21 mouse cellular contexts compared by ENCODE assay signal in the genomic region with DNA sequence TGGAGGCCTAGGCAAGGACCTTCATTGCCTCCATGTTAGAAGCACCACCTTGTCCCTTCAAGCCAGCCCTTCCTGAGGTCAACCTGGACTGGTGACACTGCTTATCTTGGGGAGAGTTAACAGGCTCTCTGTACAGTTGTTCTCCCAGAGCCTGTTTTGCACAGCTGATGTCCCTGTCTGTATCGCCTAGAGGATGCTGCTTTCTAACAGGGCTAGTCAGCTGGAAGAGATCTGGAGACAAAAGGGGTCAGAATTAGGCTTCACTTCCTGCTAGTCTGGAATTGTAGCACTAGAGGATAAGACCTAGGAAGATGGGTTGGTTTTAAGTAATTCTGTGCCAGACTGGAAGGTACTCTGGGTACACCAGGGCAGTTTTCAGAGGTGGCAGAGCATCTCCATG. TPM values are rescaled to one million over a fixed set of nuclear protein-coding genes. Genes with fewer than 3 reads are reported as not detected.
"Had no signal": no experiment of that assay in that cellular context is flagged by ENCODE, and none has a peak within 500 bp of the region (broad histone marks: within the 10 kb centered on the region; RNA-seq: fewer than 3 reads in every experiment).

No protein-coding gene starts in this region.

- H3K36me3 ChIP-seq: limb, embryonic 12.5 days; limb, embryonic 15.5 days; midbrain, embryonic 12.5 days; midbrain, embryonic 15.5 days; neural tube, embryonic 12.5 days; neural tube, embryonic 15.5 days had no signal

- H3K9me3 ChIP-seq: limb, embryonic 12.5 days; limb, embryonic 15.5 days; midbrain, embryonic 12.5 days; midbrain, embryonic 15.5 days; neural tube, embryonic 12.5 days; neural tube, embryonic 15.5 days had no signal

- ATAC-seq: liver, postnatal 0 days; lung, postnatal 0 days; midbrain, embryonic 15.5 days had no signal

- H3K4me2 ChIP-seq: limb, embryonic 12.5 days; limb, embryonic 15.5 days; liver, embryonic 11.5 days; lung, embryonic 14.5 days; midbrain, embryonic 12.5 days; midbrain, embryonic 15.5 days; neural tube, embryonic 12.5 days; neural tube, embryonic 15.5 days had no signal

- H3K27ac ChIP-seq: limb, embryonic 12.5 days; limb, embryonic 15.5 days; liver, embryonic 14.5 days; macrophage; midbrain, embryonic 12.5 days; midbrain, embryonic 15.5 days; neural tube, embryonic 12.5 days; neural tube, embryonic 15.5 days; stomach, postnatal 0 days had no signal

- DNase-seq: left cerebral cortex, postnatal 4 days; liver, postnatal 0 days; lung, embryonic 14.5 days; right cerebral cortex, adult 18-20 months; right cerebral cortex, postnatal 14 days; right cerebral cortex, postnatal 4 days; thymus, adult 2 months; thymus, postnatal 14 days; thymus, postnatal 4 days had no signal

- H3K27me3 ChIP-seq: limb, embryonic 12.5 days; limb, embryonic 15.5 days; midbrain, embryonic 12.5 days; midbrain, embryonic 15.5 days; neural tube, embryonic 12.5 days; neural tube, embryonic 15.5 days had no signal

- H3K9ac ChIP-seq: limb, embryonic 12.5 days; limb, embryonic 15.5 days; liver, embryonic 14.5 days; liver, postnatal 0 days; lung, embryonic 14.5 days; midbrain, embryonic 12.5 days; midbrain, embryonic 15.5 days; neural tube, embryonic 12.5 days; neural tube, embryonic 15.5 days had no signal

- H3K4me3 ChIP-seq: limb, embryonic 12.5 days; limb, embryonic 15.5 days; midbrain, embryonic 12.5 days; midbrain, embryonic 15.5 days; neural tube, embryonic 12.5 days; neural tube, embryonic 15.5 days had no signal

- H3K4me1 ChIP-seq: limb, embryonic 12.5 days; limb, embryonic 15.5 days; midbrain, embryonic 12.5 days; midbrain, embryonic 15.5 days; neural tube, embryonic 15.5 days had no signal

RNA-seq across cellular contexts. Expression of a gene that starts 24.1 kb away (rescaled TPM):
- total RNA-seq: megakaryocyte, adult 5-6 weeks had no signal
- polyA plus RNA-seq: macrophage had no signal
